Mouse (Mus musculus) embryonic facial prominence, embryonic 12.5 days (tissue): ENCODE results near the gene Nus1. TPM values are rescaled to one million over a fixed set of nuclear protein-coding genes. Genes with fewer than 3 reads are reported as not detected.

Experiments
- ATAC-seq: fragments of 200-750 bp; cut with Nextera tagmentation; 2 replicates; pipeline ENCODE4 v1.8.0; 2017; ENCODE audit not compliant: insufficient number of reproducible peaks, insufficient read depth, low FRiP score, low TSS enrichment
- H3K27ac ChIP-seq: fragments of 300-500 bp; sonication (generic); 2 replicates; pipeline ENCODE4 v1.5.1; 2016; ENCODE audit warnings: mild to moderate bottlenecking
- H3K27me3 ChIP-seq: fragments of 300-500 bp; sonication (generic); 2 replicates; pipeline ENCODE4 v1.6.1; 2016; ENCODE audit warnings: mild to moderate bottlenecking, moderate library complexity
- H3K36me3 ChIP-seq: fragments of 300-500 bp; sonication (generic); 2 replicates; pipeline ENCODE4 v1.6.1; 2016; ENCODE audit warnings: mild to moderate bottlenecking
- H3K4me1 ChIP-seq: fragments of 300-500 bp; sonication (generic); 2 replicates; pipeline ENCODE4 v1.6.1; 2016
- H3K4me2 ChIP-seq: fragments of 300-500 bp; sonication (generic); replicated peaks from 2 replicates; pipeline ENCODE4 v1.6.1; 2016; ENCODE audit warnings: mild to moderate bottlenecking, moderate library complexity
- H3K4me3 ChIP-seq: fragments of 300-500 bp; sonication (generic); 2 replicates; pipeline ENCODE4 v1.5.1; 2016; ENCODE audit warnings: mild to moderate bottlenecking
- H3K9ac ChIP-seq: fragments of 300-500 bp; sonication (generic); 2 replicates; pipeline ENCODE4 v1.6.1; 2016; ENCODE audit warnings: mild to moderate bottlenecking, moderate library complexity
- H3K9me3 ChIP-seq: fragments of 300-500 bp; sonication (generic); 2 replicates; pipeline ENCODE4 v1.6.1; 2016; ENCODE audit warnings: mild to moderate bottlenecking, moderate library complexity
- WGBS: fragments of 180-500 bp; shearing (Covaris S2); methylation state at CpG from one replicate; pipeline ENCODE4 v1.1.7; 2016; 5-methylcytosine and 5-hydroxymethylcytosine counted together
- polyA plus RNA-seq: library from polyadenylated mRNA; unstranded; fragments of >200 nt; fragmentation: Nextera tagmentation; extraction: Ambion mirVana; gene quantifications from 2 replicates; pipeline ENCODE4 v1.2.1, GENCODE M21; 2016

Nus1 gene
- polyA plus RNA-seq, 1 experiment from 2014 or later = 18.5 TPM

DNA sequence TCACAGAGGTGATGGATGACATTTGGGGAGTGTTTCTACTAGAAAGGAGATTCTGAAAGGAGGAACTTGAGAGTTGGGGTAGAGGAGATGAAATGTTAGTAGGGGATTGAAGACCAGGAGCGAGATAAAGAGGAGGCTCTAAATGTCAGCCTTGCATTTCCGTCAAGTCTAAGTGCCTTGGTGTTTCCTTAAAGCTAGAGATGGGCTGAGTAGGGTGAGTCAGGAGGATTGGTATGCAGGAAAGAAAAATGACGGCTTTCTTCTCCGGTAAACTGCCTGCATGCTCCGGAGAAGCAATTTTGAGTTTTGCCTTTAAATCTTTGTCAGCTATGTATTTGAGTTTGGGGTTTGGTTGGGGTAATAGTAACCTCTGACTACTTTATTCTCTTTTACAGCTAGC is 1.6 kb downstream of the Nus1 start:
- Histone ChIP-seq H3K9me3 (no peaks in the 10 kb centered on the region), H3K36me3 (no peaks in the 10 kb centered on the region), H3K27ac (no peak overlapping the region), H3K9ac (peak overlapping the region; percentile 91), H3K4me2 (peak overlapping the region; percentile 64), H3K4me1 (peaks cover 22% of the 10 kb centered on the region), H3K27me3 (no peaks in the 10 kb centered on the region), H3K4me3 (peak overlapping the region; percentile 90)
- 75% methylated on average over 5 of the region's 5 CpGs for WGBS
- no peak for ATAC-seq

DNA sequence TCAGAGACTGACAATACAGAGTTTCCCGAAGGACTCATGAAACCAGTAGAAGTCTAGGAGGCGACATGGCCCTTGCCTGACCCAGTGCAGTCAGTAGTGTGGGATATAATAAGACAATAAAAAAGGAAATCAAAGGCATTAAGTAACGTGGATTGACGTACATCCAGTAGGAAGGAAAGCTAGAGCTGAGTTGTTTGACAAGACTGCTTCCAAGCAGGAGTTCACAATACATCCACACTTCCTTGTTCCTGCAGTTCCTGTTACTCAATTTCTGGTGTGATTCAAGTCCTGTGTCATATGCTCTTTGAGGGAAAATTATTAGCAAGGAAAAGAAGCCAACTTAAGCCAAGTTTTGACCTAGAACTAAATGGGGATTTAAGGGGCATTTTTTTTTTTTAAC is 2.1 kb downstream of the Nus1 start:
- no peak overlapping the region for H3K4me3 ChIP-seq
- no peaks in the 10 kb centered on the region for H3K9me3 ChIP-seq
- H3K4me2 ChIP-seq = peak overlapping the region; percentile 64
- no peak overlapping the region for H3K27ac ChIP-seq
- H3K4me1 ChIP-seq = peaks cover 22% of the 10 kb centered on the region
- H3K36me3 ChIP-seq = no peaks in the 10 kb centered on the region
- H3K27me3 ChIP-seq = no peaks in the 10 kb centered on the region
- WGBS = 83% methylated on average over 4 of the region's 4 CpGs
- no peak for ATAC-seq
- 0 out of 2 replicates have a peak overlapping the region, but pooled peaks have one; percentile 91 for H3K9ac ChIP-seq

DNA sequence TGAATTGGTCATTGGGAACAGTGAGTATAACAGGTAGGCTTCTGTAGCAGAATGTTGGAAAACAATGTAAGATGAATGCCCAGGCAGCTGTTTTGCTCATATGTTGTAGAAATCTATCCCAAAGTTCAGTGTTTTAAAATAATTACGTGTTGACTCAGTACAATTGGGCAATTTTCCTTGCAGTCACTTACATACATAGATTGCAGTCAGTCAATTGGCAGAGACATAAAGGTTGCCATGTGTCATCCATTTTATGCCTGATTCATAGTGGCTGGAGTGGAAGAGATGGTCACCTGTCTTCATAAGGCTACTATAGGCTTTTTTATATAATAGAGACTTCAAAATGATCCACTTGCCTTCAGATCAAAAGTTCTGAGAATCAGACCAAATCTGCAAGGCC is 3.2 kb downstream of the Nus1 start:
- Histone ChIP-seq H3K36me3 (no peaks in the 10 kb centered on the region), H3K4me2 (no peak overlapping the region), H3K4me1 (peaks cover 22% of the 10 kb centered on the region), H3K27me3 (no peaks in the 10 kb centered on the region), H3K9ac (no peak overlapping the region), H3K9me3 (no peaks in the 10 kb centered on the region), H3K27ac (no peak overlapping the region), H3K4me3 (no peak overlapping the region)
- no peak for ATAC-seq
- WGBS = 88% methylated on average over 1 of the region's 1 CpGs

DNA sequence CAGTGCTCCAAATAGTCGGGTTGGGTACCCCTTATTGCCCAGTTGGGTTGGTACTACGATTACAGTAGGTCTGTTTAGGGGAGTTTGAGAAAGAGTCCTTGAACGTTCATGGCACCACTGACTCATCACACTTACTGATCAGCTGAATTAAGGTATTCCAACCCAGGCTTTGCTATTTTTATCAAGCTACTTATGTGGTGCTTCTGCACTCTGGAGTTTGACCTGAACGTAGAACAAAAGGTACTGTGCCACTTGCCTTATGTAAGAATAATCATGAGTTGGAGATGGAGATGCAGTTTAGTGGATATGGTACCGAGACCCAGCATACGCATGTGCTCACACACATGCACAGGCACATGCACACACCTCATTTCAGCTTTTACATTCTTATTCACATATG is 4.4 kb downstream of the Nus1 start:
- Histone ChIP-seq H3K9me3 (no peaks in the 10 kb centered on the region), H3K4me1 (peaks cover 18% of the 10 kb centered on the region), H3K4me2 (no peak overlapping the region), H3K4me3 (no peak overlapping the region), H3K36me3 (no peaks in the 10 kb centered on the region), H3K9ac (no peak overlapping the region), H3K27me3 (no peaks in the 10 kb centered on the region), H3K27ac (no peak overlapping the region)
- 93% methylated on average over 6 of the region's 6 CpGs for whole genome bisulfite sequencing
- ATAC-seq = no peak

DNA sequence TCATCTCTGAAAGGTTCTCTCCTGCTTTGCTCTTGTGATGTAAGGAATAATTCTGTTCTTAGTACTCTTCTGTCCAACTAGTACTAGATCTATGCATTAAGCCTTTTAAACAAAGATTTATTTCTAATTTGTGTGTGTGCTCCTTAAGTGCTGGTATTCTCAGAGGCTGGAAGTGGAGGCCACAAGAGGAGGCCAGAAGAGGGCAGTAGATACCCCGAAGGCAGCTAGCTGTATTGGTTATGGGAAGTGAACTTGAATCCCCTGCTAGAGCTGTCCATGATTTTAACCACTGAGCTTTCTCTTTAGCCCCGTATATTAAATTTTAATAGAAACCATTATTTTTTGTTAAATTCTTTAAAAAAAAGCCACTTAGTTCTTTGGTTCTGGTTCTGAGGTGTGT is 5.8 kb downstream of the Nus1 start:
- WGBS = 86% methylated on average over 2 of the region's 2 CpGs
- H3K4me2 ChIP-seq = no peak overlapping the region
- H3K36me3 ChIP-seq = no peaks in the 10 kb centered on the region
- H3K4me3 ChIP-seq = no peak overlapping the region
- H3K27ac ChIP-seq = no peak overlapping the region
- no peaks in the 10 kb centered on the region for H3K9me3 ChIP-seq
- no peak for ATAC-seq
- H3K27me3 ChIP-seq = no peaks in the 10 kb centered on the region
- H3K4me1 ChIP-seq = peaks cover 16% of the 10 kb centered on the region
- no peak overlapping the region for H3K9ac ChIP-seq

DNA sequence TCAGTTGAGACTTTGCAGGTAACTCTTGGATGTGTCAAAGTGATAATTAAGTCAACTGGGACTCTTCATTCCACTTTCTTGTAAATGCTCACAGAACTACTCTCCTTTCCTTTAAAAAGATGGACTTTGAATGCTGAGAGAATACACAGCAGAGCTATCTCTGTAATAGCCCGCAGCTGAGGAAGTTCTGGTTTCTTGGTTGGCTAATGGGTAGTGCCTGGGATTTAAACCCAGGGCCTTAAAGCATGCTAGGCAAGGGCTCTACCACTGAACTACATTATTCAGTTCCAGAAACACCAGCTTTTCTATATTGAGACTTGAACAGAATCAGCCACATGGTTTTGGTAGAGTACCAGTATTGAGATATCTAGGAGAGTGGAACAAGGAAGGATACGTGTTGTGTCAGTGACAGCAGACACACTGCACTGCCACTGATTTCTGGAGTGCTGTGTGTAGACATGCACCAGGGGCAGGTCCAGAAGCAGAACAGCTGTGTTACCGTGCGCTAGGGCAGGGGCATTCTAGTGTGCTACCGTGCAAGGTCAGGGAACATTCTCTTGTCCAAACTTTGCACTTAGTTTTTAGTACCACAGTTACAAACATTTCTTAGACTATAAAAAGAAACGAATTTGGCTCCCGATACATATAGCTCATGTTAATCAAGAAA is 9.1 kb downstream of the Nus1 start:
- Histone ChIP-seq H3K27me3 (no peaks in the 10 kb centered on the region), H3K4me2 (no peak overlapping the region), H3K9me3 (no peaks in the 10 kb centered on the region), H3K36me3 (peaks cover 14% of the 10 kb centered on the region), H3K27ac (no peak overlapping the region), H3K9ac (no peak overlapping the region), H3K4me3 (no peak overlapping the region), H3K4me1 (no peaks in the 10 kb centered on the region)
- 91% methylated on average over 7 of the region's 7 CpGs for WGBS
- ATAC-seq = no peak

DNA sequence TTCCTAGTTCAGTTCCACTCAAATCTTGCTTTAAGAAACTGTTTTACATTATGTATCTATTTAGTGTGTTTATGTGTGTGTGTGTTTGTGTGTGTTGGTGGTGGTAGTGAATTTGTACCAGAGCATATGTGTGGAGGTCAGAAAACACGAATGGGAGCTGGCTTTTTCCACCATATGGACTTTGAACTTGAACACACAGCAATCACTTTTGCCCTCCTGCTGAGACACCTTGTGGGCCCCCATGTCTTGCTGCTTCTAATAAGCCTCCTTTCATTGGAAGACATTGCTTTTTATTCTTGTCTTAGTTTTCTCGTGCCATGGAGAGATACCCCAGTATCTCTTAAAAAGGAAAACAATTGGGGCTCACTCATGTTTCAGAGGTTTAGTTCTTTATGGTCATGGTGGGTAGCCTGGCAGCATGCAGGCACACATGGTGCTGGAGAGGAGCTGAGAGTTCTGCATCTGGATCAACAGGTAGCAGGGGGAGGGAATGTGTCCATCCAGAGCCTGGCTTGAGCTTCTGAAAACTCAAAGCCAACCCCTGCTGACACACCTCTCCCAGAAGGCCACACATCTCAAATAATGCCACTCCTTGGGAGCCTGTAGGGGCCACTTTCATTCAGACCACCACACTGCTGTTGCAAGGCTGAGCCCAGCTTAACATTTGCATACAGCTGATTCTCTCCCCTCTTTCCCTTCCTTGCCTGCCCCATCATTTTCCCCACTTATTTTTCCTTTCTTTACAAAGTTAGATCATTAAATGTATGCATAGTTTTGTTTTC is 10.5 kb downstream of the Nus1 start:
- H3K4me1 ChIP-seq = no peaks in the 10 kb centered on the region
- H3K4me2 ChIP-seq = no peak overlapping the region
- H3K27me3 ChIP-seq = no peaks in the 10 kb centered on the region
- no peak overlapping the region for H3K4me3 ChIP-seq
- peaks cover 21% of the 10 kb centered on the region for H3K36me3 ChIP-seq
- 54% methylated on average over 2 of the region's 2 CpGs for WGBS
- no peaks in the 10 kb centered on the region for H3K9me3 ChIP-seq
- no peak overlapping the region for H3K9ac ChIP-seq
- no peak for ATAC-seq
- H3K27ac ChIP-seq = no peak overlapping the region

DNA sequence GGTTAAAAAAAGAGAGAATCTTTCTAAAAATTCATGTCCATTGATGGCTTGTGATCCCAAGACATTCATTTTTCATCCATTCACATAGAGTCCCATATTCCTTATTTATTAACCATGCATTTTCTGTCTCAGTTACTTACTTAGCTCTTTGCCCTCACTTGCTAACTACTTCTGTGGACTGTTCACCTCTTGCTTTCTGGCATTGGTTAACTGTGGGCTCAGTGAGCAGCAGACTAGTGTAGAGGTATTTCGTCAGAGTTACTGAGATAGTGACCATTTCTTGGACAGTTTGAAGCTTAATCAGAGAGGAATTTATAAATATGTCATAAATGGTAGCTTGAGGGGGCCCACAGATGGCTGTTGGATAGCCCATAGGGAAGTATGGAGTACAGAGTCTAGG is 13.6 kb downstream of the Nus1 start:
- no peaks in the 10 kb centered on the region for H3K27me3 ChIP-seq
- no peak overlapping the region for H3K4me3 ChIP-seq
- H3K4me1 ChIP-seq = no peaks in the 10 kb centered on the region
- H3K27ac ChIP-seq = no peak overlapping the region
- H3K4me2 ChIP-seq = no peak overlapping the region
- ATAC-seq = no peak
- no peaks in the 10 kb centered on the region for H3K9me3 ChIP-seq
- WGBS = 86% methylated on average over 1 of the region's 1 CpGs
- no peak overlapping the region for H3K9ac ChIP-seq
- peaks cover 49% of the 10 kb centered on the region for H3K36me3 ChIP-seq

DNA sequence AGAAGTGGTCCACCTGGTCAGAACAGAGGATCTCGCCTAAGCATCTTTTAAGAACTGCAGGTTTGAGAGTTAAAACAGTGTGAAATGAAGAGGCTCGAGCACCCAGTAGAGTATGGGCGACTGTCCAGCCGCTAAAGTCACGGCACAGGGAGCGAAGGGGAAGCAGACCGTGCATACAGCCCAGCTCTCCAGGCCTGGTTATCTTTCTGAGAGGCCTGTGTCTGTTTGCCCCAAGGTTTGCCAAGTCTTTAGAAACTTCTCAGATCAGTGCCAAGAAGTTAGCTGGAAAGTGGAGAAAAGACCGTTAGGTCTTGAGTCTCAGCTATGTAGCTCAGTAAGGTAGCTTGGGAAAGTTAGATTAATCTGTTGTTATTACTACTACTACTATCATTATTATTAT is 17.5 kb downstream of the Nus1 start:
- Histone ChIP-seq H3K4me3 (no peak overlapping the region), H3K4me2 (no peak overlapping the region), H3K27ac (no peak overlapping the region), H3K9ac (no peak overlapping the region), H3K9me3 (no peaks in the 10 kb centered on the region), H3K27me3 (no peaks in the 10 kb centered on the region), H3K36me3 (peaks cover 64% of the 10 kb centered on the region), H3K4me1 (no peaks in the 10 kb centered on the region)
- 97% methylated on average over 8 of the region's 8 CpGs for WGBS
- ATAC-seq = no peak

DNA sequence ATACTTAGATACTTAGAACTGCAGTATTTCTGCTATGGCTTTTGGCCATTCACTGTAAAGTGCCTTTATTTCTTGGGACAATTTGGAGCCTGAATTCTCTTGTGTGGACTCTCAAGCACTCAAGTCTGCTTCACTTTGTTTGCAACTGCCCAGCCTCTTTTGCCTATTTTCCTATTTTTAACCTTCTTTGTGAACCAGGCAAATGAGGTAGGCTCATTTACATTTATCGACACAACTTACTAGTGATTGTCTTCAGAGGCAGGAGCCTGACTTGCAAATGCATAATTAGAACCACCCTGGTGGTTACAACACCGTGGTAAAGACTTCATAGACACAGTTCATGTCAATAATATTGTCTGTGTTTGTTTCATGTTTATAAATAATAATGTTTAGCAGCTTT is 43.3 kb downstream of the Nus1 start:
- H3K27ac ChIP-seq = no peak overlapping the region
- H3K4me3 ChIP-seq = no peak overlapping the region
- no peaks in the 10 kb centered on the region for H3K4me1 ChIP-seq
- H3K9me3 ChIP-seq = no peaks in the 10 kb centered on the region
- no peaks in the 10 kb centered on the region for H3K27me3 ChIP-seq
- no peak overlapping the region for H3K4me2 ChIP-seq
- H3K9ac ChIP-seq = no peak overlapping the region
- 62% methylated on average over 2 of the region's 2 CpGs for WGBS
- ATAC-seq = no peak
- no peaks in the 10 kb centered on the region for H3K36me3 ChIP-seq

DNA sequence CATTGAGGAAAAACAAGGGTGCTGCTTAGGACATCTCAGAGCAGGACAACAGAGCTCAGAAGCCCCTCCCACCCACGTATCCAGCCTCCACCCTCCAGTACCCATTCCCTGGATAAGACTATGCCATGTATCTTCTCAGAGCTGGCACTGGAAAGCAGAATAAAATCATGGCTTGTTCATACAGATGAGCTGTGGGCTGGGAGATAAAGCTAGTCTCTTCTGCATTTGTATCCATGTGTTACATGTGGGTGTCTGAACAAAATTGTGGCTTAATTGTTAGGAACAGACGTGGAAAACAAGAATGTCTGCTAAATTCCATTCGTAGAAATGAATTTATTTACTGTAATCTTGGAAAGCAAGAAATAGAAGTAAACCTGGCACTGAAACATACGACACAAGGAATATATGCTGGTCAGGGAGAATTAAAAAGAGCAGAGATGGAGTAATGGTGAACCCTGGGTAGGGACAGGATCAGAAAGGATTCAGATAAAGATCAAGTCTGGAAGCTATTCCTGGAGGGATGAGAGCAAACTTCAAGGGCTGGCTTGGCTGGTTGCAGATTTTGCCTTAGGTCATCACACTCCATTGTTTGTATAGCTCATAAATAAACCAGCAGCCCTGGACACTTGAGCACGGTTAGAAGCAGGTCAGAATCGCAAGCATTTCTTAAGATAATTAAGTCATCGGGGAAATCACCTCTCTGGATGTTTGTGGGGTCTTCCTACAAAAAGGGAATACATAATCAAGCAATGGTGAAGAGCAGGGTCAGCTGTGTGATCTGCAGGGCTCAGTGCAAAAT is 46.8 kb downstream of the Nus1 start:
- Histone ChIP-seq H3K4me2 (no peak overlapping the region), H3K9ac (no peak overlapping the region), H3K27me3 (no peaks in the 10 kb centered on the region), H3K27ac (no peak overlapping the region), H3K4me3 (no peak overlapping the region), H3K36me3 (no peaks in the 10 kb centered on the region), H3K4me1 (no peaks in the 10 kb centered on the region), H3K9me3 (no peaks in the 10 kb centered on the region)
- WGBS = 57% methylated on average over 7 of the region's 7 CpGs
- ATAC-seq = no peak

DNA sequence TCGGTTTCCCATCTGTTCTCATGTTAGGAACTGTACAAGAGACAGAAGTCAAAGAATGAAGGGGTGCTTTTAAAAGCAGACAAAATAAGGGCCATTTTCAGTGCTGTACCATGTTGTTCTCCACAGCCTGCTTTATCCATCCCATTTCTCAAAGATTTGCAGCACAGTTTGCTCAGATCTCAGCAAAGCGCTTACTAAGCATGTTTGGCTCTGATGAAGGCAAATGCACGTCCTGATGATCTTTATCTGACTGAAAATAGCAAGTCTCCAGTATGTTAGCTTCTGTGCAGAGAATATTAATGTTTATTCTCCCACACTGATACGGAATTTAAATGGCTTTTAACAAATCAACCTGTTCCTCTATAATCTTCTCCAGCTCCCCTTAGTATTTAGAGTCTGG is 54.2 kb downstream of the Nus1 start:
- no peaks in the 10 kb centered on the region for H3K27me3 ChIP-seq
- WGBS = 75% methylated on average over 4 of the region's 4 CpGs
- no peak for ATAC-seq
- H3K4me1 ChIP-seq = no peaks in the 10 kb centered on the region
- H3K36me3 ChIP-seq = no peaks in the 10 kb centered on the region
- H3K4me2 ChIP-seq = no peak overlapping the region
- no peak overlapping the region for H3K9ac ChIP-seq
- no peaks in the 10 kb centered on the region for H3K9me3 ChIP-seq
- H3K27ac ChIP-seq = no peak overlapping the region
- no peak overlapping the region for H3K4me3 ChIP-seq
